8 mouse cellular contexts compared by ENCODE assay signal in the genomic region with DNA sequence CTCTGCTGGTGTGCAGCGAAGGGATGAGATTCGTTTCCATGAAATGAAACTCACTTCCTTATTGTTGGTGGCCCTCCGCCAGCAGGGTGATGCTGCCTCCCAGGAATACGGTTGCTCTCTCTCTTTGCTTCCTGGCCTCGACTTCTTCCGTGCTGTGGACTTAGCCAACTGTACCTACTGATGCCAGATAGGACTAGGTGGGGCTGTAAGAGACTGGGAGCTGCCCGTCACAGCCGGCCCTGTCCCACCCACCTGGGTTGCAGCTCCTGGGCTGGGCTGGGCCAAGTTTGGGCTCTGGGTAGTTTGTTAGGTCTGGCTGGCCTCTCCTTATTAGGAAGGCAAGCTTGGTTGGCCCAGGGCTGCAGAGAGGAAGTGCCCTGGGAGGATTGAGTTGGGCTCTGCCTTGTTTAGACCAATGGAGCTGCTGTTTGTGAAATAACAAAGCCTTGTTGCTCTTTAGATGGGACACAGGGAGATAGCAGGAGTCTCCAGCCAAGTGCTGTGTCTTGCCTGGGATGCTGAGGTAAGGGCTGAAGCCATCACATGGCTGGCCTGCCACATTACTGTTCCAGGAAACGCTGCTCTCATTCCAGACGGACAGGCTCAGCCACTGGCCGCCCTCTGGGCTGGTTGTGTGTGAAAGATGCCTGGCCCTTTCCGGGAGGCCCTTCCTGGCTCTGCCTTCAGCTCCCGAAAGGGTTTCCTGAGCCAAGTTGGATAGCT. TPM values are rescaled to one million over a fixed set of nuclear protein-coding genes. Genes with fewer than 3 reads are reported as not detected.
DNase-seq lines count a peak whose midpoint lies in the region; ATAC-seq and TF ChIP-seq lines count a peak whose summit lies in the region.

No protein-coding gene starts in this region.

- WGBS in cerebellum, adult 2 months, result 6% methylated on average over 13 of the region's 13 CpGs
- 59% methylated on average over 13 of the region's 13 CpGs for WGBS in hindbrain, embryonic 16.5 days
- whole genome bisulfite sequencing in liver, embryonic 12.5 days (ENCODE audit: insufficient replicate concordance), result 41% methylated on average over 13 of the region's 13 CpGs

- H3K4me2 ChIP-seq in hindbrain, embryonic 16.5 days (ENCODE audit: low read length), result no peak overlapping the region
- H3K4me2 ChIP-seq in liver, embryonic 12.5 days, result peak overlapping the region; percentile 8; the same call in 1 of the 2 replicates

- H3K4me1 ChIP-seq in cerebellum, adult 2 months (ENCODE audit: control insufficient read depth, insufficient read depth, low read length), result peaks cover 29% of the 10 kb centered on the region
- peaks cover 25% of the 10 kb centered on the region for H3K4me1 ChIP-seq in hindbrain, embryonic 16.5 days (ENCODE audit: control insufficient read depth, insufficient read depth, low read depth, low read length)
- peaks cover 51% of the 10 kb centered on the region for H3K4me1 ChIP-seq in liver, embryonic 12.5 days

- no peak overlapping the region for H3K4me3 ChIP-seq in cerebellum, adult 2 months (replicated peaks; ENCODE audit: insufficient read depth, low read depth, low read length)
- H3K4me3 ChIP-seq in hindbrain, embryonic 16.5 days (ENCODE audit: low read length), result no peak overlapping the region
- H3K4me3 ChIP-seq in liver, embryonic 12.5 days, result no peak overlapping the region

- TF ChIP-seq CTCF in cerebellum, adult 2 months (IDR thresholded peaks at IDR 0.05; ENCODE audit: borderline replicate concordance, insufficient read depth, low read depth, low read length), result no peak

- no peak for TF ChIP-seq POLR2A in cerebellum, adult 2 months (IDR thresholded peaks at IDR 0.05; ENCODE audit: borderline replicate concordance, insufficient read depth, low read length)

- no peaks in the 10 kb centered on the region for H3K9me3 ChIP-seq in hindbrain, embryonic 16.5 days (ENCODE audit: control insufficient read depth, low read length)
- no peaks in the 10 kb centered on the region for H3K9me3 ChIP-seq in liver, embryonic 12.5 days (replicated peaks)

- H3K9ac ChIP-seq in hindbrain, embryonic 16.5 days (ENCODE audit: low read depth, low read length), result no peak overlapping the region
- no peak overlapping the region for H3K9ac ChIP-seq in liver, embryonic 12.5 days

- no peaks in the 10 kb centered on the region for H3K27me3 ChIP-seq in cerebellum, adult 2 months (ENCODE audit: control insufficient read depth, insufficient read depth, low read length)
- no peaks in the 10 kb centered on the region for H3K27me3 ChIP-seq in hindbrain, embryonic 16.5 days (replicated peaks; ENCODE audit: control insufficient read depth, insufficient read depth, low read length)
- H3K27me3 ChIP-seq in liver, embryonic 12.5 days (replicated peaks), result no peaks in the 10 kb centered on the region

- peak; percentile 95 for DNase-seq in adipocyte (ENCODE audit: low spot score)
- DNase-seq in cerebellum, adult 2 months, result peak; percentile 66 to 80
- peak; percentile 83 for DNase-seq in gastrocnemius, postnatal 14 days
- no peak for DNase-seq in thymus, postnatal 4 days
- no peak for DNase-seq in left cerebral cortex, adult 8-10 months (ENCODE audit: low spot score in 2 of 2)

- peak; percentile 79 for ATAC-seq in hindbrain, embryonic 16.5 days
- ATAC-seq in liver, embryonic 12.5 days, result peak; percentile 58
- ATAC-seq in monocyte, adult 5-6 weeks (replicated peaks; ENCODE audit: insufficient number of reproducible peaks, low FRiP score, low TSS enrichment, poor library complexity, severe bottlenecking), result peak; percentile 77

- intact Hi-C loops in gastrocnemius, postnatal 14 days (cut with DNase I; ENCODE audit: low total_unique reads), result no loop called here

- no peaks in the 10 kb centered on the region for H3K36me3 ChIP-seq in hindbrain, embryonic 16.5 days (ENCODE audit: control insufficient read depth, insufficient read depth, low read length)
- peaks cover 22% of the 10 kb centered on the region for H3K36me3 ChIP-seq in liver, embryonic 12.5 days

- peak overlapping the region; percentile 76 for H3K27ac ChIP-seq in cerebellum, adult 2 months (ENCODE audit: insufficient read depth, low read length)
- H3K27ac ChIP-seq in hindbrain, embryonic 16.5 days (ENCODE audit: low read depth, low read length), result peak overlapping the region; percentile 74
- H3K27ac ChIP-seq in liver, embryonic 12.5 days, result peak overlapping the region; percentile 69

RNA-seq across cellular contexts. Expression of a gene that starts 23.5 kb away (rescaled TPM):
- 14.2 and 15.4 TPM in 2 replicates for polyA plus RNA-seq in cerebellum, adult 2 months (2012; rRNA removed)
- 10 to 100 TPM; 12.2 to 14.7 TPM for total RNA-seq in gastrocnemius, postnatal 14 days (2021)
- polyA plus RNA-seq in hindbrain, embryonic 16.5 days (2015; fragmentation: Nextera tagmentation; extraction: Ambion mirVana), result 3.1 and 5.1 TPM in 2 replicates
- polyA plus RNA-seq in liver, embryonic 12.5 days (2016; fragmentation: Nextera tagmentation; extraction: Ambion mirVana), result 3.1 and 4.1 TPM in 2 replicates
- total RNA-seq in monocyte, adult 5-6 weeks (2017), result 17.6 to 31.2 TPM (median 21.7 TPM) in 3 replicates
- 10 to 100 TPM; 39.6 to 43.1 (median 42.7) TPM for total RNA-seq in left cerebral cortex, adult 8-10 months (2022)

RNA-seq across cellular contexts. Expression of a gene that starts 39.0 kb away (rescaled TPM):
- 30.3 and 32.7 TPM in 2 replicates for polyA plus RNA-seq in cerebellum, adult 2 months (2012; rRNA removed)
- total RNA-seq in gastrocnemius, postnatal 14 days (2021), result 1 to 10 TPM; 3.4 to 3.9 TPM
- 12.3 and 13.7 TPM in 2 replicates for polyA plus RNA-seq in hindbrain, embryonic 16.5 days (2015; fragmentation: Nextera tagmentation; extraction: Ambion mirVana)
- polyA plus RNA-seq in liver, embryonic 12.5 days (2016; fragmentation: Nextera tagmentation; extraction: Ambion mirVana), result 6.8 and 7.4 TPM in 2 replicates
- 6.7 to 13.7 TPM (median 6.9 TPM) in 3 replicates for total RNA-seq in monocyte, adult 5-6 weeks (2017)
- total RNA-seq in left cerebral cortex, adult 8-10 months (2022), result 10 to 100 TPM; 20.1 to 25.6 (median 25.1) TPM

Comparison
In these comparisons a context has a peak if more than half of its experiments do, and no peak if none do; other contexts are left out.
1. DNase-seq: peak in adipocyte (single experiment), cerebellum, adult 2 months (2 of 2) and gastrocnemius, postnatal 14 days (single experiment); none in thymus, postnatal 4 days (single experiment) and left cerebral cortex, adult 8-10 months (0 of 2).
2. Peak in every context shown above with its lines, with median percentiles within 50 percentile points of each other: H3K27ac ChIP-seq and ATAC-seq.